Mouse (Mus musculus): ENCODE data around the gene Tubgcp5. TPM values are rescaled to one million over a fixed set of nuclear protein-coding genes. Genes with fewer than 3 reads are reported as not detected.
A peak's percentile ranks its signal among the peaks of the same experiment; 100 is the strongest.

The Tubgcp5 gene
- total and polyA plus RNA-seq, 2 experiments from 2014 or later, result 8.5 to 23.8 TPM

- Histone ChIP-seq H3K4me2 (ENCODE audit: low read depth, low read length) (peak overlapping the region; percentile 70), H3K9me3 (replicated peaks; ENCODE audit: control insufficient read depth, low read length) (no peaks in the 10 kb centered on the region), H3K9ac (replicated peaks; ENCODE audit: low read depth, low read length) (peak overlapping the region; percentile 96), H3K4me1 (ENCODE audit: control insufficient read depth, insufficient read depth) (peaks cover 16% of the 10 kb centered on the region), H3K27me3 (ENCODE audit: control insufficient read depth, insufficient read depth, low read length) (no peaks in the 10 kb centered on the region), H3K4me3 (ENCODE audit: low read depth, low read length) (peak overlapping the region; percentile 99), H3K36me3 (replicated peaks; ENCODE audit: control insufficient read depth, insufficient read depth, low read length) (no peaks in the 10 kb centered on the region), H3K27ac (ENCODE audit: low read depth) (peak overlapping the region; percentile 99)
- peak; percentile 95 for ATAC-seq (ENCODE audit: insufficient read depth, low read depth)
- under 1% methylated on average over 42 of the region's 47 CpGs for WGBS
- TF ChIP-seq EP300 (IDR thresholded peaks at IDR 0.05; ENCODE audit: low read depth) (no peak), CTCF (IDR thresholded peaks at IDR 0.05; ENCODE audit: low read depth) (no peak)
- DNase-seq (ENCODE audit: low spot score), result peak; percentile 95
These were observed 48.1 kb downstream of the Tubgcp5 start for GRCm38 (mm10) chr7:55841977-55842503.

- H3K4me3 ChIP-seq (ENCODE audit: low read depth, low read length), result peak overlapping the region; percentile 99
- H3K4me1 ChIP-seq (ENCODE audit: control insufficient read depth, insufficient read depth), result peaks cover 16% of the 10 kb centered on the region
- DNase-seq (ENCODE audit: low spot score) (peak; percentile 29), ATAC-seq (ENCODE audit: insufficient read depth, low read depth) (peak; percentile 60)
- H3K9ac ChIP-seq (replicated peaks; ENCODE audit: low read depth, low read length), result peak overlapping the region; percentile 96
- H3K36me3 ChIP-seq (replicated peaks; ENCODE audit: control insufficient read depth, insufficient read depth, low read length), result no peaks in the 10 kb centered on the region
- TF ChIP-seq EP300 (IDR thresholded peaks at IDR 0.05; ENCODE audit: low read depth) (no peak), CTCF (IDR thresholded peaks at IDR 0.05; ENCODE audit: low read depth) (no peak)
- H3K4me2 ChIP-seq (ENCODE audit: low read depth, low read length), result peak overlapping the region; percentile 70
- WGBS, result under 1% methylated on average over 40 of the region's 40 CpGs
- peak overlapping the region; percentile 99 for H3K27ac ChIP-seq (ENCODE audit: low read depth)
- no peaks in the 10 kb centered on the region for H3K9me3 ChIP-seq (replicated peaks; ENCODE audit: control insufficient read depth, low read length)
- H3K27me3 ChIP-seq (ENCODE audit: control insufficient read depth, insufficient read depth, low read length), result no peaks in the 10 kb centered on the region
These were observed 48.7 kb downstream of the Tubgcp5 start for GRCm38 (mm10) chr7:55842504-55843152.

DNA sequence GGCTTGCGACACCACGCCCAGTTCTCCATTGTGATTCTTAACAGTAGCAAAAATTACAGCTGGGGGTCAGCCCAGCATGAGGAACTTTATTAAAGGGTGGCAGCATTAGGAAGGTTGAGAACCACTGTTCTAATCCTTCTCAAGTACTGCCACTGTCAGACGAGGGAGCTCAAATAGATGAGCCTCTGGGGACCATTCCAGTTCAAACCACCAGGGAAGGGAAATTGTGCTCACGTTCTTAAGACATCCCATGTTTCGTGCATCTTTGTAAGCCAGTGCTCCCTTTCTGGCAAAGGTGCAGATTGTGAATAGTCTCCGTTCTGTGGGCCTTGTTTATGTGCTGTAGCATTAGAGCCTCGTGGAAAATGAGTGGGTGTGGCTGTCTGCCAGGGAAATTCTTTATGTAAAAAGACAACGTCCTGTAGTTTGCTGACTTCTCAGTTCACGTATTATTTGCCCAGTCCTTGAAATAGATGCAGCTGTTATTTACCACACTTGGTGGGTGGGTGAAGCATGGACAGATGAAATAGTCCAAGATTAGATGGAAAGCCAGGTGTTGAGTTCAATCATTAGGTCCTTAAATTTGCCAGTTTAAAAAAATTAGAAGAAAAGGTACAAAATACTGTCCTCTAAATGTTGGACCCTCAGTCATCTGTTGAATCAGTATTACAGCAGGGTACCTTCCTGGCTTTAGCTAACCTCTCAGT lies 52.8 kb downstream of the Tubgcp5 start:
- H3K9me3 ChIP-seq (replicated peaks; ENCODE audit: control insufficient read depth, low read length), result no peaks in the 10 kb centered on the region
- WGBS, result 51% methylated on average over 9 of the region's 9 CpGs
- DNase-seq (ENCODE audit: low spot score) (no peak), ATAC-seq (ENCODE audit: insufficient read depth, low read depth) (no peak)
- TF ChIP-seq EP300 (IDR thresholded peaks at IDR 0.05; ENCODE audit: low read depth), result no peak
- no peak for TF ChIP-seq CTCF (IDR thresholded peaks at IDR 0.05; ENCODE audit: low read depth)
- H3K27ac ChIP-seq (ENCODE audit: low read depth), result no peak overlapping the region
- no peak overlapping the region for H3K4me3 ChIP-seq (ENCODE audit: low read depth, low read length)
- H3K4me1 ChIP-seq (ENCODE audit: control insufficient read depth, insufficient read depth), result peaks cover 10% of the 10 kb centered on the region
- no peak overlapping the region for H3K9ac ChIP-seq (replicated peaks; ENCODE audit: low read depth, low read length)
- no peaks in the 10 kb centered on the region for H3K27me3 ChIP-seq (ENCODE audit: control insufficient read depth, insufficient read depth, low read length)
- no peak overlapping the region for H3K4me2 ChIP-seq (ENCODE audit: low read depth, low read length)
- H3K36me3 ChIP-seq (replicated peaks; ENCODE audit: control insufficient read depth, insufficient read depth, low read length), result 0 out of 2 replicates have a peak, but pooled peaks cover 3% of the 10 kb centered on the region

GRCm38 (mm10) chr7:55849948-55850571 lies 56.1 kb downstream of the Tubgcp5 start:
- Histone ChIP-seq H3K27ac (ENCODE audit: low read depth) (no peak overlapping the region), H3K9me3 (replicated peaks; ENCODE audit: control insufficient read depth, low read length) (no peaks in the 10 kb centered on the region), H3K36me3 (replicated peaks; ENCODE audit: control insufficient read depth, insufficient read depth, low read length) (0 out of 2 replicates have a peak, but pooled peaks cover 7% of the 10 kb centered on the region), H3K4me1 (ENCODE audit: control insufficient read depth, insufficient read depth) (peaks cover 4% of the 10 kb centered on the region; the same call in 1 of the 2 replicates), H3K9ac (replicated peaks; ENCODE audit: low read depth, low read length) (no peak overlapping the region), H3K4me3 (ENCODE audit: low read depth, low read length) (no peak overlapping the region), H3K27me3 (ENCODE audit: control insufficient read depth, insufficient read depth, low read length) (no peaks in the 10 kb centered on the region), H3K4me2 (ENCODE audit: low read depth, low read length) (no peak overlapping the region)
- no peak for TF ChIP-seq EP300 (IDR thresholded peaks at IDR 0.05; ENCODE audit: low read depth)
- no peak for TF ChIP-seq CTCF (IDR thresholded peaks at IDR 0.05; ENCODE audit: low read depth)
- DNase-seq (ENCODE audit: low spot score) (no peak), ATAC-seq (ENCODE audit: insufficient read depth, low read depth) (no peak)
- 63% methylated on average over 14 of the region's 14 CpGs for WGBS

DNA sequence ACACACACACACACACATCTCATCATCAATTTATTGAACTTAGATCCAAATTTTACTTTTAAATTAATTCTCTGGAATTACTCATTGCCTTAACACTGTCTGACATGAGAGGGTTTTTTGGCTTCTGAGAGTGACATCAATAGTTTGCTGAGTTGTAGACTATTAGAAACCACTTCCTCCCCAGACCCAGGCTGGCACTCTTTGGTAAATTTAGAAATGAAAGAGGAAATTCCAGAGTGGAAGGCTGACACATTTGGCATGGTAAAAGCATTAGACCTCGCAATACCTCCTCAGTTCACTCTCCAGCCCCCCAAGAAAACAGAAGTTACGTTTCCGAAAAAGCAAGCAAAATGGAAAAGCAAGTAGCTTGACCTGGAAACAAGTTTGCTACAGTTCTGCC lies 58.8 kb downstream of the Tubgcp5 start:
- TF ChIP-seq EP300 (IDR thresholded peaks at IDR 0.05; ENCODE audit: low read depth) (no peak), CTCF (IDR thresholded peaks at IDR 0.05; ENCODE audit: low read depth) (no peak)
- Histone ChIP-seq H3K27ac (ENCODE audit: low read depth) (no peak overlapping the region), H3K9ac (replicated peaks; ENCODE audit: low read depth, low read length) (no peak overlapping the region), H3K4me2 (ENCODE audit: low read depth, low read length) (no peak overlapping the region), H3K36me3 (replicated peaks; ENCODE audit: control insufficient read depth, insufficient read depth, low read length) (0 out of 2 replicates have a peak, but pooled peaks cover 7% of the 10 kb centered on the region), H3K9me3 (replicated peaks; ENCODE audit: control insufficient read depth, low read length) (no peaks in the 10 kb centered on the region), H3K4me1 (ENCODE audit: control insufficient read depth, insufficient read depth) (peaks cover 4% of the 10 kb centered on the region; the same call in 1 of the 2 replicates), H3K4me3 (ENCODE audit: low read depth, low read length) (no peak overlapping the region), H3K27me3 (ENCODE audit: control insufficient read depth, insufficient read depth, low read length) (no peaks in the 10 kb centered on the region)
- ATAC-seq (ENCODE audit: insufficient read depth, low read depth) (no peak), DNase-seq (ENCODE audit: low spot score) (no peak)
- WGBS, result 57% methylated on average over 3 of the region's 3 CpGs

All from heart, postnatal 0 days (tissue).